Mouse (Mus musculus) hindbrain, embryonic 14.5 days (tissue): ENCODE data around the gene Gabrr3. TPM values are rescaled to one million over a fixed set of nuclear protein-coding genes. Genes with fewer than 3 reads are reported as not detected.
A peak's percentile ranks its signal among the peaks of the same experiment; 100 is the strongest.

Experiments used
- ATAC-seq: fragments of 200-750 bp; cut with Nextera tagmentation; 2 replicates; pipeline ENCODE4 v1.8.0; 2017; ENCODE audit warnings: moderate number of reproducible peaks, mild to moderate bottlenecking, moderate TSS enrichment, moderate library complexity; ENCODE audit not compliant: low FRiP score
- DNase-seq: peaks from one replicate; pipeline ENCODE4 v3.0.0-alpha.2; 2015; ENCODE audit warnings: low spot score
- H3K27ac ChIP-seq: fragments of 300-500 bp; sonication (generic); 2 replicates; pipeline ENCODE4 v1.5.1; 2014; ENCODE audit warnings: mild to moderate bottlenecking, moderate library complexity
- H3K27me3 ChIP-seq: fragments of 300-500 bp; sonication (generic); 2 replicates; pipeline ENCODE4 v1.6.1; 2014; ENCODE audit warnings: mild to moderate bottlenecking, low read length, mixed read lengths; ENCODE audit not compliant: control insufficient read depth, insufficient read depth
- H3K36me3 ChIP-seq: fragments of 300-500 bp; sonication (generic); replicated peaks from 2 replicates; pipeline ENCODE4 v1.6.1; 2014; ENCODE audit not compliant: control insufficient read depth, insufficient read depth
- H3K4me1 ChIP-seq: fragments of 300-500 bp; sonication (generic); replicated peaks from 2 replicates; pipeline ENCODE4 v1.6.1; 2014; ENCODE audit warnings: antibody characterized with exemption, low read length, mixed read lengths; ENCODE audit not compliant: control insufficient read depth, insufficient read depth
- H3K4me2 ChIP-seq: fragments of 300-500 bp; sonication (generic); replicated peaks from 2 replicates; pipeline ENCODE4 v1.6.1; 2014; ENCODE audit warnings: mild to moderate bottlenecking, moderate library complexity
- H3K4me3 ChIP-seq: fragments of 300-500 bp; sonication (generic); replicated peaks from 2 replicates; pipeline ENCODE4 v1.5.1; 2014; ENCODE audit warnings: mild to moderate bottlenecking, low read length
- H3K9ac ChIP-seq: fragments of 300-500 bp; sonication (generic); 2 replicates; pipeline ENCODE4 v1.6.1; 2014
- H3K9me3 ChIP-seq: fragments of 300-500 bp; sonication (generic); 2 replicates; pipeline ENCODE4 v1.6.1; 2016; ENCODE audit warnings: low read length; ENCODE audit not compliant: control insufficient read depth
- WGBS: fragments of 180-500 bp; shearing (Covaris S2); extraction: QIAGEN DNeasy Blood & Tissue Kit; methylation state at CpG from one replicate; pipeline ENCODE4 v1.1.7; 2014; 5-methylcytosine and 5-hydroxymethylcytosine counted together
- polyA plus RNA-seq: library from polyadenylated mRNA; unstranded; fragments of >200 nt; fragmentation: Nextera tagmentation; extraction: Ambion mirVana; gene quantifications from 2 replicates; pipeline ENCODE4 v1.2.1, GENCODE M21; 2014

Gene Gabrr3
- polyA plus RNA-seq, 1 experiment from 2014 or later: 0.08 TPM

DNA sequence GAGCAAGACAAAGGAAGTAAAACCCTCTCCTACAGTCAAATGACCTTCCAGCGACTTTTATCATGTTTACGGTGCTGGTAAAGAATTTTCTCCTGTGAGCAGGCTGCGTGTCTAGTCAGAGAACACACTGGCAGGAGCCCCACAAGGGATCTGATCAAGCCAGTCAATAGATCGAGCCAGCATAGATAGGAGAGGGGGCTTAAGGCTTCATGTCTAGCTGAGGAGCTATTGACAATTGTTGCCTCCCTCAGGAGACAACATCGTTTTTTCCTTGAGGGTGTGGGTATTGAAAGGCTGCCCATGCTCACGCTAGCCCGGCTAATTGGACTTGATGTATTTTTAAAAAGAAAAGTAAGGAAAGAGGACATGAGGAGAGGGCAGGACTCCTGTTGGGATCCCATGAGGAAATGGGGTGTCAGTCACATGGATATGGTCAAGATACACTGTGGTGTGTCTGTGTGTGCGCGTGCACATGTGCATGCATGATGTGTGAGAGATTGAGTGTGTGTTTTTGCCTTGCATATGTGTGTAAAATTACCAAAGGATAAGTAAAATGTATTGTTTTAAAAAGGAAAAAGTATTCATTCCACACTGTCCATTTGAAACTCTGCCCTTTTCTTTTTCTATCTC is 13.2 kb downstream of the Gabrr3 start:
- DNase-seq (no peak), ATAC-seq (0 out of 2 replicates have a peak, but pooled peaks have one; percentile 44)
- Histone ChIP-seq H3K4me3 (no peak overlapping the region), H3K4me2 (no peak overlapping the region), H3K9me3 (no peaks in the 10 kb centered on the region), H3K9ac (no peak overlapping the region), H3K27ac (no peak overlapping the region), H3K4me1 (peaks cover 3% of the 10 kb centered on the region; the same call in 1 of the 2 replicates), H3K36me3 (no peaks in the 10 kb centered on the region), H3K27me3 (no peaks in the 10 kb centered on the region)
- 61% methylated on average over 9 of the region's 9 CpGs for WGBS

DNA sequence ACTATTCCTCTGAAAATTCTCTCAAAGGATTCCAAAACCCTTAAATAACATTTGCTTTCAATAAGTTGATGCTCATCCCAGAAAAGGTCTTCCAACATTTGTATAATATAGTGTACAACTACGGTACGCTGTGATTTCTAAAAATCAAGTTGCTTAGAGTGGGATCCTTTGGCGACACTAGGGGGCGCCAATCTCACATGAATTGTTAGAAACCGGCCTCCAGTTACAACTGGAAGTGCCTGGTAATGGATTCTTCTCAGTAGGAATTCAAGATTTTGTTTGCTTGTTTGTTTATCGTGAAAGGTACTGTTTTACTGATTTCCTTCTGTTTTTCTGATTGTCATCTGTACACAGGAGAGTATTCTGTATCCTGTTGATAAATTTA is 13.7 kb downstream of the Gabrr3 start:
- Histone ChIP-seq H3K27me3 (no peaks in the 10 kb centered on the region), H3K27ac (no peak overlapping the region), H3K36me3 (no peaks in the 10 kb centered on the region), H3K9ac (no peak overlapping the region), H3K4me1 (peaks cover 3% of the 10 kb centered on the region; the same call in 1 of the 2 replicates), H3K4me3 (no peak overlapping the region), H3K4me2 (no peak overlapping the region), H3K9me3 (no peaks in the 10 kb centered on the region)
- WGBS: 11% methylated on average over 6 of the region's 6 CpGs
- DNase-seq (peak; percentile 94), ATAC-seq (peak; percentile 82; the same call in 1 of the 2 replicates)

DNA sequence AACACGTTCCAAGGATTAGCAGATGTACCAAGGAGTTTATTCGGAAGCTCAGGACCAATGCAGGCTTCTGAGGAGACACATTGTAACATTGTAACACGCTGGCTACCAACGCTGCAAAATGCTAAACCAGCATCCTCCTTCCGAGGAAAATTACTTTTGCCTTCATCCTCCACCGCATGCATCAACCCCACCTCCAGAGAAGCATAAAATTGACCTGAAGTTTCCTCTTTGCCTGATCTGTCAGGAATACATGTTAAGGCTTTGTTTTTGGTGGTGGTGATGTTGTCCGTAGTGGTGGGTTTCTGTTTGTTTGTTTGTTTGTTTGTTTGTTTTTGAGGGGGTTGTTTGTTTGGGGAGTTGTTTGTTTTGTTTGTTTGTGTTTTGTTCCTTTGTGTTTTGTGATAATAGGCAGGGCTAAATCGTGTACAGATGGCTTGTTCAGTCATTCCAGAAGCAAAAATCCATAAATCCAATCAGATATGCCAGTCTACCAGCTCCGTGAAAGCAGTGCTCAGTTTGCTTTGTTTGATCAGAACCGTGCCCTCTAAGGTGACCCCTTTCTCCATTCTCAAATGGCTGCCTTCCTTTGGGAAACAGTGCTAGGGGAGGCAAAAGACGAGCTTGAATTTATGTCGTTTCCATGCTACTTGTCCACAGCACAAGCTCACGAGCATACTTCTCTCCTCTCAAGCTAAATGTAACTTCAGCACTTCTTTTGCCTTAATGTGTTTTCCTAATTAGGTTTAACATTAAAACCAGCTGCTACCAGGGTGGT is 14.6 kb downstream of the Gabrr3 start:
- 39% methylated on average over 13 of the region's 13 CpGs for WGBS
- ATAC-seq (no peak; the same call in 1 of the 2 replicates), DNase-seq (no peak)
- Histone ChIP-seq H3K4me3 (no peak overlapping the region), H3K4me1 (peaks cover 3% of the 10 kb centered on the region; the same call in 1 of the 2 replicates), H3K9ac (no peak overlapping the region), H3K9me3 (no peaks in the 10 kb centered on the region), H3K27me3 (no peaks in the 10 kb centered on the region), H3K4me2 (no peak overlapping the region), H3K36me3 (no peaks in the 10 kb centered on the region), H3K27ac (no peak overlapping the region)

DNA sequence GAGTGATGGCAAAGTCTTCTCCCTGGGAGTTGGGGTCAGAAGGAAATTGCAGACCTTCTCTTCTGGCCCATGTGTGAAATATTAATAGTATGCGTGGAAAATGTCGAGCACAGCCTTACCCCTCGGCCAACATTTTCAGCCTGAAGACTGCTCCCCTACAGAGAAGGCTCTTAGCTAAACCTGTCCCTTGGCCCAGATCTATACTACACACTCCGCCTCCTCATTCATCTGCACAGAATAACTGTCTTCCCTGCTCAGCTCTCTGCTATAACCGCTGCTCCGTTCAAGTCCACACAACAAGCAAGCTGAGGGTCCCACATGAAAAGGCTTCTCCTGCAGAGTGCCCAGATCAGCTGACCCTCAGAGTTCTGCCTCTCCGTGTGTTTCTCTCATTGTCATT is 20.8 kb downstream of the Gabrr3 start:
- no peaks in the 10 kb centered on the region for H3K9me3 ChIP-seq
- no peak for DNase-seq
- no peak overlapping the region for H3K4me3 ChIP-seq
- ATAC-seq: no peak
- H3K27ac ChIP-seq: no peak overlapping the region
- H3K4me1 ChIP-seq: no peaks in the 10 kb centered on the region
- H3K4me2 ChIP-seq: no peak overlapping the region
- no peaks in the 10 kb centered on the region for H3K27me3 ChIP-seq
- WGBS: 54% methylated on average over 7 of the region's 7 CpGs
- no peaks in the 10 kb centered on the region for H3K36me3 ChIP-seq
- no peak overlapping the region for H3K9ac ChIP-seq

DNA sequence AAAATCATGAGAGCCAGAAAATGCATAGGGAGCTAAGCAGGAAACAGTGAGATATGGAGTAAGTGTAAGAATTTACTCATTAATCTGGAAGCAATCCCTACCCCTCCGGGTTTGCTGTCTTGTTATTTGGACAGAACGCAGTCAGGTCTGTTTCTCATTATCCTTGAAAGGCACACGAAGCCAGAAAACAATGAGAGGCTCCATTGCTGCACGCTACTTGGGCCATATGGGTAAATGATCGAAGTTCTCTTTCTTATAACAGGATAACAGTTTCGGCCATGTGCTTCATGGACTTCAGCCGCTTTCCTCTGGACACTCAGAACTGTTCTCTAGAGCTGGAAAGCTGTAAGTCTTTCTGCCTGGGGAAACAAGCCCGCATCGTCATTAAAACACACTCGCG is 26.0 kb downstream of the Gabrr3 start:
- H3K27ac ChIP-seq: no peak overlapping the region
- no peak overlapping the region for H3K4me3 ChIP-seq
- WGBS: 72% methylated on average over 11 of the region's 11 CpGs
- no peaks in the 10 kb centered on the region for H3K9me3 ChIP-seq
- H3K4me2 ChIP-seq: no peak overlapping the region
- H3K4me1 ChIP-seq: no peaks in the 10 kb centered on the region
- H3K36me3 ChIP-seq: no peaks in the 10 kb centered on the region
- DNase-seq: no peak
- H3K27me3 ChIP-seq: no peaks in the 10 kb centered on the region
- ATAC-seq: no peak
- no peak overlapping the region for H3K9ac ChIP-seq

DNA sequence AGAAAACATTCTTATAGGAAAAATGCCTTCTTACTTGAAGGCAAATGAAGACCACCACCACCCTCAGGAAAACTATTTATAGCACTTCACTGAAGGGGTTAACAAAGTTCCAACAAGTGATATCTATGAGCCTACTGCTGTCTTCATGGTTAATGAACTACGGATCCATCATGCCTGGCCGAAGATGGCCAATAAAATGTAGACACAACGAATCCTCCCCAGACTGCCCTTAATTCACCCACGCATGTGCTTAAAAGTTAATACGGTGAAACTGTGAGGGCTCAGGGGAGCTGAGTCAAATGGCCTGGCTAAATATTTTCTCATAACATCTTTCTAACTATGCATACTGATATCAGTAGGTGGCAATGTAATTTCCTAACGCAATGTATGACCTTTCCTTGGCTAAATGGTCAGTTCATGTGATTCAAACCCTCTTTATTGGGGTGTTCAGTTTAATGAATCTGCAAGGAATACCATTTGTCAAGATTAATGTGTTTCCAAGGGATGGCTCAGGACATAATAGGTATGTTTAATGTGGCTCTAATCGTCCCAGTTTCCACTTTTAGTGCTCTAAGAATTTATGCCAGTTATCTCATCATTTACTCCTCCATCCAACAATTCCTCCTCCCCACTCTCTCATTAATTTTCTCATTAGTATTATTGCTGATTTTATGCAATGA is 37.9 kb downstream of the Gabrr3 start:
- ATAC-seq (no peak), DNase-seq (no peak)
- 69% methylated on average over 7 of the region's 7 CpGs for WGBS
- no peaks in the 10 kb centered on the region for H3K9me3 ChIP-seq
- no peaks in the 10 kb centered on the region for H3K27me3 ChIP-seq
- H3K36me3 ChIP-seq: no peaks in the 10 kb centered on the region
- no peaks in the 10 kb centered on the region for H3K4me1 ChIP-seq
- H3K9ac ChIP-seq: no peak overlapping the region
- H3K27ac ChIP-seq: no peak overlapping the region
- no peak overlapping the region for H3K4me2 ChIP-seq
- no peak overlapping the region for H3K4me3 ChIP-seq

DNA sequence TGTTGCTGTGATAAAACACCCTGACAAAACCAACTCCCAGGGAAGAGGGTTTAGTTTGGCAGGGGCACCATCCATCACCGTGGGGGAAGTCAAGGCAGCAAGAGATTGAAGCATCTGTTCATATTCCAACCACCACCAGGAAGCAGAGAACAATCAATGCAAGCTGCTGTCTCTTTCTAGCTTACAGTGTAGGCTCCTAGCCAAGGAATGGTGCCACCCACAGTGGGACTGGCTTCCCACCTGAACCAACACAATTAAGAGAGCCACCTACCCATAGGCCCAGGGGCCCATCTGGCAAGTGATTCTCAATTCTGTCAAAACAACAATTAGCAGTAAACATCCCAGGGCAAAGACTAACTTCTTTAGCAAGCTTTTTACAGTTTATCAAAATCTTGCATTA is 41.0 kb downstream of the Gabrr3 start:
- no peak overlapping the region for H3K27ac ChIP-seq

DNA sequence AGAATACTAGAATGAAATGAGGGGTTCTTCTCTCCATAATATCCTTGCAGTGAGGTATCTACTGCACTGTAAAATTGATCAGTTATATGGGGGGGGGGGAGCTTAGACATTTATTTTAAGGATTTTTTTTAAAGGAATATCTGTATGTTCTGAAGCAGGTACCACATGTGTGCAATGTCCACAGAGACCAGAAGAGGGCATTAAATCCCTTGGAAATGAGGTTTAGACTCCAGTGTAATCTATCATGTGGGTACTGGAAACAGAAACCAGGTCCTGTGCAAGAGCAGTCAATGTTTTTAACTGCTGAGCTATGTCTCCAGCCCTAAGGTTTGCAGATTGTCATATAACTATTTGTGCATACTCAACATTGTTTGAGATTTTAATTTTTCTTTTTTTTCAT is 42.0 kb downstream of the Gabrr3 start:
- Histone ChIP-seq H3K27ac (no peak overlapping the region), H3K4me3 (no peak overlapping the region), H3K4me2 (no peak overlapping the region), H3K36me3 (no peaks in the 10 kb centered on the region), H3K27me3 (no peaks in the 10 kb centered on the region), H3K9ac (no peak overlapping the region), H3K4me1 (no peaks in the 10 kb centered on the region), H3K9me3 (no peaks in the 10 kb centered on the region)
- DNase-seq (no peak), ATAC-seq (no peak)

More for the DNA sequence above, 41.0 kb downstream of the Gabrr3 start:
- Histone ChIP-seq H3K4me2 (no peak overlapping the region), H3K4me3 (no peak overlapping the region), H3K9me3 (no peaks in the 10 kb centered on the region), H3K9ac (no peak overlapping the region), H3K4me1 (no peaks in the 10 kb centered on the region), H3K27me3 (no peaks in the 10 kb centered on the region), H3K36me3 (no peaks in the 10 kb centered on the region)
- DNase-seq (no peak), ATAC-seq (no peak)
- WGBS: 73% methylated on average over 1 of the region's 1 CpGs

DNA sequence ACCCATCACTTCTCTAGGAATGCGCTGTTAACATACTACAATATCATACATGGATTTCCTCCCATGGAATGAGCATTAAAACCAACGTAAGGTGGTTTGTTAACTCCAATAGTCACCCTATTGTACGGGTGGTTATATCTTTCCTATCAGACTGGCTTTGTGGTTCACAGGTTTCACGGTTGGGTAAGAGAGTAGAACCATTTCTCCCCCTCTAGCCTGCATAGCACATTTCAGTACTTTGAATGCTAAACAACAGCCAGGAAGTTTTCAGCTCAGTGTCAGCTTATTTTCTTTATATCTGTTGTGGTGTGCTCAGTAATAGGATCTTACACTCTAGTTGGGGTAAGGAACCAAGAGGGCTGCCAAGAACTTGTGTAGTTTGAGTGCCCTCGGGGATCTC is 44.7 kb downstream of the Gabrr3 start:
- Histone ChIP-seq H3K36me3 (no peaks in the 10 kb centered on the region), H3K9me3 (no peaks in the 10 kb centered on the region), H3K4me3 (no peak overlapping the region), H3K4me1 (no peaks in the 10 kb centered on the region), H3K27me3 (no peaks in the 10 kb centered on the region), H3K4me2 (no peak overlapping the region), H3K9ac (no peak overlapping the region), H3K27ac (no peak overlapping the region)
- DNase-seq: no peak
- ATAC-seq: no peak
- 89% methylated on average over 5 of the region's 5 CpGs for WGBS
